Comparison of ENCODE assay signal across 8 mouse cellular contexts in the genomic region with DNA sequence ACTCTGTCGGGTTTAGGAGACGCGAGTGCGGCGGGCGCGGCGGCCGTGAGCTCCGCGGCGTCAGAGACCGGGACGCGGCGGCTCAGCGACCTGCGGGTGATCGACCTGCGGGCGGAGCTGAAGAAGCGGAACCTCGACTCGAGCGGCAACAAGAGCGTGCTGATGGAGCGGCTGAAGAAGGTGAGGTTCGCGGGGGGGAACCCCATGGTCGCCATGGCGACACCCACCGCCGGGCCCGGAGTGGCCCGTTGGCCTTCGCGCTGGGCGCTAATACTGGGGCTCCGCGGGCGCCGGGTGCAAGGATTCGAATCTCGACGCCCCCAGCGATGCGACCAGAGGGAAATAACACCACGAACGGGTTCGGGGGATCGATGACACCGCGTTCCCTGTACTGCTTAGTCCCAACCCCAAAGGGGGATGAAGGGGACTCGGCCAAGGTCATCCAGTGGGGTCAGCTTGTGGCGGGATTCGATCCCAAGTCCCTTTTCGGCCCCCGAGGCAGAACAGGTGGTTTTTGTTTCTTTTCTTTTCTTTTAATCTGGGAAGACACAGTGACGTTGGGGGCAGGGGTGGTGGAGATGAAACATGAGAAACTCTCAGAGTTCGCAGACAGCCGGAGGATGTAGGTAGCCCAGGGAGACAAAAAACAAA. TPM values are rescaled to one million over a fixed set of nuclear protein-coding genes. Genes with fewer than 3 reads are reported as not detected.
A peak's percentile ranks its signal among the peaks of the same experiment; 100 is the strongest.
DNase-seq lines count a peak whose midpoint lies in the region; ATAC-seq and TF ChIP-seq lines count a peak whose summit lies in the region.

No protein-coding gene starts in this region.

- peak overlapping the region; percentile 85 for H3K9ac ChIP-seq in forebrain, embryonic 16.5 days (replicated peaks; ENCODE audit: low read depth, low read length)
- peak overlapping the region; percentile 89 for H3K9ac ChIP-seq in neural tube, embryonic 13.5 days

- no peaks in the 10 kb centered on the region for H3K27me3 ChIP-seq in forebrain, embryonic 16.5 days (replicated peaks; ENCODE audit: control insufficient read depth, insufficient read depth, low read length)
- H3K27me3 ChIP-seq in neural tube, embryonic 13.5 days, result no peaks in the 10 kb centered on the region

- peaks cover 53% of the 10 kb centered on the region for H3K4me1 ChIP-seq in forebrain, embryonic 16.5 days (replicated peaks; ENCODE audit: control insufficient read depth, insufficient read depth, low read length)
- peaks cover 25% of the 10 kb centered on the region for H3K4me1 ChIP-seq in lung, adult 2 months (ENCODE audit: control insufficient read depth, insufficient read depth, low read length)
- H3K4me1 ChIP-seq in neural tube, embryonic 13.5 days (replicated peaks), result peaks cover 75% of the 10 kb centered on the region

- TF ChIP-seq POLR2A in lung, adult 2 months (IDR thresholded peaks at IDR 0.05; ENCODE audit: borderline replicate concordance, extremely low read depth, low read depth, low read length), result no peak

- H3K9me3 ChIP-seq in forebrain, embryonic 16.5 days (ENCODE audit: control insufficient read depth, low read length), result no peaks in the 10 kb centered on the region
- H3K9me3 ChIP-seq in neural tube, embryonic 13.5 days, result no peaks in the 10 kb centered on the region

- DNase-seq in layer of hippocampus, adult 9-11 months, result peak; percentile 51
- DNase-seq in layer of hippocampus, adult 11-12 months (ENCODE audit: low spot score), result no peak
- peak; percentile 19 to 38 for DNase-seq in adrenal gland, postnatal 4 days (ENCODE audit: low spot score in 2 of 2)
- peak; percentile 74 for DNase-seq in induced T-regulatory cell, adult 2 months (ENCODE audit: low read depth)
- no peak for DNase-seq in lung, adult 2 months
- DNase-seq in thymus, postnatal 10 days (ENCODE audit: low spot score in 2 of 2), result no peak

- peak overlapping the region; percentile 87 for H3K4me3 ChIP-seq in forebrain, embryonic 16.5 days (replicated peaks; ENCODE audit: low read length)
- peak overlapping the region; percentile 96 for H3K4me3 ChIP-seq in lung, adult 2 months (replicated peaks; ENCODE audit: extremely low read depth, low read depth, low read length)
- H3K4me3 ChIP-seq in neural tube, embryonic 13.5 days, result peak overlapping the region; percentile 97

- ATAC-seq in forebrain, embryonic 16.5 days, result peak; percentile 9
- peak; percentile 24 for ATAC-seq in neural tube, embryonic 13.5 days (ENCODE audit: low read depth)

- peak overlapping the region; percentile 98 for H3K4me2 ChIP-seq in forebrain, embryonic 16.5 days (ENCODE audit: low read length)
- peak overlapping the region; percentile 97 for H3K4me2 ChIP-seq in neural tube, embryonic 13.5 days

- H3K27ac ChIP-seq in forebrain, embryonic 16.5 days (ENCODE audit: low read length), result peak overlapping the region; percentile 95
- peak overlapping the region; percentile 93 for H3K27ac ChIP-seq in neural tube, embryonic 13.5 days (replicated peaks)

- peaks cover 18% of the 10 kb centered on the region for H3K36me3 ChIP-seq in forebrain, embryonic 16.5 days (ENCODE audit: control insufficient read depth, insufficient read depth)
- H3K36me3 ChIP-seq in neural tube, embryonic 13.5 days, result peaks cover 63% of the 10 kb centered on the region

- under 1% methylated on average over 61 of the region's 61 CpGs for WGBS in forebrain, embryonic 16.5 days
- WGBS in lung, adult 2 months, result under 1% methylated on average over 61 of the region's 61 CpGs
- under 1% methylated on average over 61 of the region's 61 CpGs for WGBS in neural tube, embryonic 13.5 days

- no peak for TF ChIP-seq CTCF in lung, adult 2 months (IDR thresholded peaks at IDR 0.05; ENCODE audit: insufficient read depth, low read length)

RNA-seq across cellular contexts. Expression of a gene that starts 0.7 kb away (rescaled TPM):
- 100 to 1,000 TPM; 168 to 177 TPM for total RNA-seq in adrenal gland, postnatal 4 days (2021)
- 121 and 133 TPM in 2 replicates for polyA plus RNA-seq in forebrain, embryonic 16.5 days (2015; fragmentation: Nextera tagmentation; extraction: Ambion mirVana)
- polyA plus RNA-seq in lung, adult 2 months (2012; rRNA removed), result 102 and 115 TPM in 2 replicates
- 104 and 136 TPM in 2 replicates for polyA plus RNA-seq in neural tube, embryonic 13.5 days (2015; fragmentation: Nextera tagmentation; extraction: Ambion mirVana)

RNA-seq across cellular contexts. Expression of a gene that starts 0.9 kb away (rescaled TPM):
- total RNA-seq in adrenal gland, postnatal 4 days (2021), result 100 to 1,000 TPM; 153 to 170 TPM
- 72.9 and 85.4 TPM in 2 replicates for polyA plus RNA-seq in forebrain, embryonic 16.5 days (2015; fragmentation: Nextera tagmentation; extraction: Ambion mirVana)
- 92.1 and 99.5 TPM in 2 replicates for polyA plus RNA-seq in lung, adult 2 months (2012; rRNA removed)
- 67.6 and 77.2 TPM in 2 replicates for polyA plus RNA-seq in neural tube, embryonic 13.5 days (2015; fragmentation: Nextera tagmentation; extraction: Ambion mirVana)

RNA-seq across cellular contexts. Expression of a gene that starts 24.3 kb away (rescaled TPM):
- total RNA-seq in adrenal gland, postnatal 4 days (2021), result 100 to 1,000 TPM; 294 to 338 TPM
- 167 and 179 TPM in 2 replicates for polyA plus RNA-seq in forebrain, embryonic 16.5 days (2015; fragmentation: Nextera tagmentation; extraction: Ambion mirVana)
- 81.7 and 104 TPM in 2 replicates for polyA plus RNA-seq in lung, adult 2 months (2012; rRNA removed)
- 179 and 214 TPM in 2 replicates for polyA plus RNA-seq in neural tube, embryonic 13.5 days (2015; fragmentation: Nextera tagmentation; extraction: Ambion mirVana)

RNA-seq across cellular contexts. Expression of a gene that starts 27.9 kb away (rescaled TPM):
- total RNA-seq in adrenal gland, postnatal 4 days (2021), result 1,000 to 10,000 TPM; 1,222 to 1,358 TPM
- polyA plus RNA-seq in forebrain, embryonic 16.5 days (2015; fragmentation: Nextera tagmentation; extraction: Ambion mirVana), result 921 and 1,031 TPM in 2 replicates
- polyA plus RNA-seq in lung, adult 2 months (2012; rRNA removed), result 1,247 and 2,140 TPM in 2 replicates
- 1,004 and 1,135 TPM in 2 replicates for polyA plus RNA-seq in neural tube, embryonic 13.5 days (2015; fragmentation: Nextera tagmentation; extraction: Ambion mirVana)

RNA-seq across cellular contexts. Expression of a gene that starts 31.1 kb away (rescaled TPM):
- 1 to 10 TPM; 1.4 to 1.9 TPM for total RNA-seq in adrenal gland, postnatal 4 days (2021)
- polyA plus RNA-seq in forebrain, embryonic 16.5 days (2015; fragmentation: Nextera tagmentation; extraction: Ambion mirVana), result 0.51 and 0.92 TPM in 2 replicates
- 10.2 and 16.7 TPM in 2 replicates for polyA plus RNA-seq in lung, adult 2 months (2012; rRNA removed)
- polyA plus RNA-seq in neural tube, embryonic 13.5 days (2015; fragmentation: Nextera tagmentation; extraction: Ambion mirVana), result 1.0 and 1.7 TPM in 2 replicates

Comparison
In these comparisons a context has a peak if more than half of its experiments do, and no peak if none do; other contexts are left out.
1. DNase-seq: peak in layer of hippocampus, adult 9-11 months (single experiment), adrenal gland, postnatal 4 days (2 of 2) and induced T-regulatory cell, adult 2 months (single experiment); none in layer of hippocampus, adult 11-12 months (single experiment), lung, adult 2 months (single experiment) and thymus, postnatal 10 days (0 of 2).
2. Peak in every context shown above with its lines, with median percentiles within 50 percentile points of each other: H3K4me3 ChIP-seq.